Mouse (Mus musculus) kidney, adult 18-20 months (tissue): ENCODE measurements at regions not wholly inside any gene's neighbourhood (a gene's known extent, or its start where the extent isn't known, plus 50 kb on each side); places are given as distances from the start of the nearest gene placed in this dataset.
"Not testable (repeated sequence)": the region's sequence is repeated elsewhere in the genome, so short reads cannot be mapped to it uniquely, and the experiment has no call there.

Source experiments
- DNase-seq: peaks from one replicate; pipeline ENCODE4 v3.0.0; 2021

- DNase-seq = no peak
These were observed 319.2 kb upstream of the Irx1 start for GRCm38 (mm10) chr13:72282764-72283163.

- DNase-seq = no peak
These were observed 320.2 kb upstream of the Irx1 start for GRCm38 (mm10) chr13:72283701-72284100.

GRCm38 (mm10) chr13:72286301-72286700 is 322.8 kb upstream of the Irx1 start:
- DNase-seq = no peak

GRCm38 (mm10) chr13:72288381-72289092 is 325.0 kb upstream of the Irx1 start:
- DNase-seq = no peak

GRCm38 (mm10) chr13:72289093-72289501 is 325.6 kb upstream of the Irx1 start:
- DNase-seq = no peak

- DNase-seq = peak; percentile 23
These were observed 328.8 kb upstream of the Irx1 start for GRCm38 (mm10) chr13:72292361-72292760.

- no peak for DNase-seq
These were observed 329.7 kb upstream of the Irx1 start for GRCm38 (mm10) chr13:72293059-72293694.

- DNase-seq = no peak
These were observed 330.3 kb upstream of the Irx2 start for GRCm38 (mm10) chr13:72298264-72298870.

- no peak for DNase-seq
These were observed 329.0 kb upstream of the Irx2 start for GRCm38 (mm10) chr13:72299660-72300059.

- peak; percentile 17 for DNase-seq
These were observed 327.5 kb upstream of the Irx2 start for GRCm38 (mm10) chr13:72301114-72301513.

- DNase-seq = no peak
These were observed 326.8 kb upstream of the Irx2 start for GRCm38 (mm10) chr13:72301841-72302240.

GRCm38 (mm10) chr13:72302436-72303125 is 326.0 kb upstream of the Irx2 start:
- no peak for DNase-seq

GRCm38 (mm10) chr13:72303126-72303760 is 325.4 kb upstream of the Irx2 start:
- DNase-seq = no peak

GRCm38 (mm10) chr13:72324041-72324690 is 304.5 kb upstream of the Irx2 start:
- DNase-seq = no peak

- not testable (repeated sequence) for DNase-seq
These were observed 302.4 kb upstream of the Irx2 start for GRCm38 (mm10) chr13:72326201-72326600.

- no peak for DNase-seq
These were observed 282.9 kb upstream of the Irx2 start for GRCm38 (mm10) chr13:72345647-72346133.

GRCm38 (mm10) chr13:72346207-72346943 is 282.2 kb upstream of the Irx2 start:
- no peak for DNase-seq

GRCm38 (mm10) chr13:72346944-72347586 is 281.6 kb upstream of the Irx2 start:
- no peak for DNase-seq

- peak; percentile 45 for DNase-seq
These were observed 275.9 kb upstream of the Irx2 start for GRCm38 (mm10) chr13:72352641-72353181.

- DNase-seq = no peak
These were observed 273.3 kb upstream of the Irx2 start for GRCm38 (mm10) chr13:72355297-72355696.

- DNase-seq = no peak
These were observed 272.8 kb upstream of the Irx2 start for GRCm38 (mm10) chr13:72355821-72356220.
